Mouse (Mus musculus): Measurements from ENCODE around the gene Olfr1243. TPM values are rescaled to one million over a fixed set of nuclear protein-coding genes. Genes with fewer than 3 reads are reported as not detected.
"Not testable (repeated sequence)": the region's sequence is repeated elsewhere in the genome, so short reads cannot be mapped to it uniquely, and the experiment has no call there.

The Olfr1243 gene
- total RNA-seq (2014; fragmentation: Nextera tagmentation) (not detected in 2 replicates), total RNA-seq (2017) (0.23 and 0.38 TPM in 2 replicates), polyA plus RNA-seq (2012) (not detected in 2 replicates)

DNA sequence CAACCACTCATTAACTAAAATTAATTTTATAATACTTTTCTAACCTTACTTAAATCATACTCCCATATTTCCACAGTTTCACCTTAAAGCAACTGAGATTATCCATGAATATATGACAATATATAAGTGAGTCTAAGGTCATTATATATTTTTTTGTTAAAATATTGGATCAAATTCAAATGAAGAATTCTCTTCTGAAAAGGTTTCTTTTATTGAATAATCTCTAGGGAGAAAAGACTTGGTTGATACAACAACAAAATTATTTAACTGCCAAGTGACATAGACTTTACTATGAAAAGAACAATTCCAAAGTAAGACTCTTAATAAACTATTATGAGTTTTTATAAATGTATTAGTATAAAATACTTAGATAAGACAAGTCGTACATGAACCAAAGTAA lies at the start of gene Olfr1243:
Olfr1243 (minus strand) TSS at position 101 of the 400 bp plus-strand sequence.
- no peaks in the 10 kb centered on the region for H3K36me3 ChIP-seq (replicated peaks)
- H3K4me3 ChIP-seq (ENCODE audit: low read depth, low read length), result no peak within 1 kb of the TSS
- no peaks in the 10 kb centered on the region for H3K4me1 ChIP-seq (ENCODE audit: insufficient read depth, low read depth, low read length)
- no peak for TF ChIP-seq POLR2AphosphoS5 (IDR thresholded peaks at IDR 0.05; ENCODE audit: insufficient replicate concordance, low read depth, low read length)
- no peak for TF ChIP-seq GATA1 (IDR thresholded peaks at IDR 0.05; ENCODE audit: borderline replicate concordance, low read length)
- no peak for TF ChIP-seq GATA2 (IDR thresholded peaks at IDR 0.05; ENCODE audit: borderline replicate concordance, low read depth, low read length)
- no peak for TF ChIP-seq TAL1 (conservative IDR thresholded peaks at IDR 0.05; ENCODE audit: low read depth, low read length)
- TF ChIP-seq CTCF (IDR thresholded peaks at IDR 0.05; ENCODE audit: low read depth, low read length), result no peak
- H3K27me3 ChIP-seq (ENCODE audit: insufficient read depth, low read length), result no peaks in the 10 kb centered on the region
- 0 out of 2 replicates have a peak, but pooled peaks cover 5% of the 10 kb centered on the region for H3K9me3 ChIP-seq (replicated peaks)
- no peak for DNase-seq (ENCODE audit: low spot score)
- no peak for ATAC-seq (ENCODE audit: extremely low read depth, insufficient number of reproducible peaks, low FRiP score, poor library complexity, severe bottlenecking)

DNA sequence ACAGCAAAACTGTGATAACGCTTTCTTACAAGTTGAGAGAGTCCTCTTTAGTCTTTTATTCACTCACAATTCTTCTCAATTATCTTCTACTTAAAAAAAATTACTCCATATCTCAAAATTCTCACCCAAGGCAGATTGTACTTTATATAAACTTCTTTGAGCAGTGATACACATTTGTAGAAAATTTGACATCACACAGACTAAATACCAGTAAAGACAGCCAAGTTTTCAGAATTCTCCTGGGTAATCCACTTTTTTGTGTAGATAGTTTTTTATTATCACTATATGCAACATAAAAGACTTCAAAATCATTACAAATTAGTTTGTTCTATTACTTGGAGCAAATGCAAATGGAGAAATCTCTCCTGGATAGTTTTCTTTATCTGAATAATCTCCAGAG lies 47.1 kb upstream of the Olfr1243 start, which contains the start of gene Olfr1245:
Olfr1245 (minus strand) TSS at position 101 of the 400 bp plus-strand sequence.
- Histone ChIP-seq H3K4me3 (ENCODE audit: low read depth, low read length) (no peak within 1 kb of the TSS), H3K4me1 (ENCODE audit: insufficient read depth, low read depth, low read length) (no peaks in the 10 kb centered on the region), H3K36me3 (replicated peaks) (no peaks in the 10 kb centered on the region), H3K9me3 (replicated peaks) (no peaks in the 10 kb centered on the region), H3K27me3 (ENCODE audit: insufficient read depth, low read length) (no peaks in the 10 kb centered on the region)
- no peak for TF ChIP-seq CTCF (IDR thresholded peaks at IDR 0.05; ENCODE audit: low read depth, low read length)
- no peak for TF ChIP-seq GATA2 (IDR thresholded peaks at IDR 0.05; ENCODE audit: borderline replicate concordance, low read depth, low read length)
- no peak for TF ChIP-seq GATA1 (IDR thresholded peaks at IDR 0.05; ENCODE audit: borderline replicate concordance, low read length)
- no peak for TF ChIP-seq TAL1 (conservative IDR thresholded peaks at IDR 0.05; ENCODE audit: low read depth, low read length)
- TF ChIP-seq POLR2AphosphoS5 (IDR thresholded peaks at IDR 0.05; ENCODE audit: insufficient replicate concordance, low read depth, low read length), result no peak
- DNase-seq (ENCODE audit: low spot score) (no peak), ATAC-seq (ENCODE audit: extremely low read depth, insufficient number of reproducible peaks, low FRiP score, poor library complexity, severe bottlenecking) (no peak)

DNA sequence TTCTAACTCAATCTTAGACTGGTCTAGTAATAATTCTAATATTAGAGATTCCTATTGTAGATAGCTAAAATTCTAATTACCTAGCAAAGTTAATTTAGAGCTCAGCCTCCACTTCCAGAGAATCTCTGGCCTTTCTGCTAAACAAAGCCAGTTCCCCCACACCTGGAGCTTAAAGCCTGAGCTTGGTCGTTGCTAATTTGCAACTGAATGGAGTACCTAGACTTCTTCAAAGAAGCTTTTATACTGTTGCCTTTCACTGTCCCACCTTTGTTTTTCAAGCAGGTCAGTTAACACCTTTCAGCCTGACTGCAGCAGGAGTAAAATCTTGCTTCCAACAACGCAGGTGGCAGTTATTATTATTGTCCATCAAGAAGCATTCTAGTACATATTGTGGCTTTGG lies 31.4 kb upstream of the Olfr1243 start:
- not testable (repeated sequence) for H3K4me3 ChIP-seq (ENCODE audit: low read depth, low read length); H3K27me3 ChIP-seq (ENCODE audit: insufficient read depth, low read length); DNase-seq (ENCODE audit: low spot score); H3K9me3 ChIP-seq (replicated peaks); H3K36me3 ChIP-seq (replicated peaks); ATAC-seq (ENCODE audit: extremely low read depth, insufficient number of reproducible peaks, low FRiP score, poor library complexity, severe bottlenecking); H3K4me1 ChIP-seq (ENCODE audit: insufficient read depth, low read depth, low read length)

DNA sequence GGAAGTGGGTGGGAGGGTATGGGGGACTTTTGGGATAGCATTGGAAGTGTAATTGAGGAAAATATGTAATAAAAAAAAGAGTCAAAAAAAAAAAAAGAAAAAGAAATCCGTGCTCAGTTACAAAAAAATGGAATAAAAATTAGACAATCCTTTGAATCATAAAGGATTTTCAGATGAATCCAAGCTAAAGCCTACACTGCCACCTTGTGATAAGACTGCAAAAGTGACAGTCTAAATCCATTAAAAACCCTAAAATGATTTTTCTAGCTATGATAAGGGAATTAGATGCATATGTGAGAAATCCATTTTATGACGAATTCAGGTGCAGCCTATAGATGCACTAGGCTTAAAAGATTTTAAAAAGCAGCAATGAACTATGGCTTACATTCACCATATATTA lies 13.2 kb upstream of the Olfr1243 start:
- Histone ChIP-seq H3K9me3 (replicated peaks) (peaks cover 12% of the 10 kb centered on the region), H3K36me3 (replicated peaks) (no peaks in the 10 kb centered on the region), H3K4me3 (ENCODE audit: low read depth, low read length) (no peak overlapping the region), H3K27me3 (ENCODE audit: insufficient read depth, low read length) (no peaks in the 10 kb centered on the region), H3K4me1 (ENCODE audit: insufficient read depth, low read depth, low read length) (no peaks in the 10 kb centered on the region)
- ATAC-seq (ENCODE audit: extremely low read depth, insufficient number of reproducible peaks, low FRiP score, poor library complexity, severe bottlenecking) (no peak), DNase-seq (ENCODE audit: low spot score) (no peak)
- TF ChIP-seq TAL1 (conservative IDR thresholded peaks at IDR 0.05; ENCODE audit: low read depth, low read length) (no peak), CTCF (IDR thresholded peaks at IDR 0.05; ENCODE audit: low read depth, low read length) (no peak), GATA1 (IDR thresholded peaks at IDR 0.05; ENCODE audit: borderline replicate concordance, low read length) (no peak), POLR2AphosphoS5 (IDR thresholded peaks at IDR 0.05; ENCODE audit: insufficient replicate concordance, low read depth, low read length) (no peak), GATA2 (IDR thresholded peaks at IDR 0.05; ENCODE audit: borderline replicate concordance, low read depth, low read length) (no peak)

DNA sequence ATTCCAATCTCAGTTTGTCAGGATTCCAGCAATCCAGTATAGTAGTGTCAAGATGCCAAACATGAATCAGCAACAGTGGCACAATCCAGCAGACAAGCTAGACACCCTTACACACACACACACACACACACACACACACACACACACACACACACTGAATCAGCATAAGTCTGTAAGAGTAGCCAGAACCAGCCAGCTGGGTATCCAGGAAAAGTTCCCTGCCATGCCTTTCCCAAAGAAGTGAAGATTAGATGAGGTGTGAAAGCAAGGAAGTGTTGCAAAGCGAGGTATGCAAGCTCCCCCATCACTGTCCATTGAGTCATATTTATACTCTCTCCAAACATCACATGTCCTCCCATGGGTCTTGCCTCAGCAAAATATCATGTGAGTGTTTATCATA lies 8.6 kb upstream of the Olfr1243 start:
- no peaks in the 10 kb centered on the region for H3K27me3 ChIP-seq (ENCODE audit: insufficient read depth, low read length)
- no peak for ATAC-seq (ENCODE audit: extremely low read depth, insufficient number of reproducible peaks, low FRiP score, poor library complexity, severe bottlenecking)
- TF ChIP-seq TAL1 (conservative IDR thresholded peaks at IDR 0.05; ENCODE audit: low read depth, low read length) (no peak), GATA1 (IDR thresholded peaks at IDR 0.05; ENCODE audit: borderline replicate concordance, low read length) (no peak), CTCF (IDR thresholded peaks at IDR 0.05; ENCODE audit: low read depth, low read length) (no peak)

DNA sequence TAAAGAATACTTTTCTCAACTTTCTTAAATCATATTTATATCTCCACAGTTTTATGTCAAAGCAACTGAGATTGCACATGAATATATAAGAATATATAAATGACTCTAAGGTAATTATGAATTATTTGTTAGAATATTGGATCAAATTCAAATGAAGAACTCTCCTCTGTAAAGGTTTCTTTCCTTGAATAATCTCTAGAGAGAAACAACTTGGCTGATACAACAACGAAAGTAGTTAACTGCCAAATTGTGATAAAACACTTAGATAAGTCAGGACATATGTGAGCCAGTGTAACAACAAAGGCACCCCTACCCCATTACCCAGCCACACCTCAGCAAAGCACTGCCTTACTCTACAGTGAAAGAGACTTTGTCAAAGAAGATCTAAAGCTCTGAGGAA lies 33.1 kb downstream of the Olfr1243 start, which contains the start of gene Olfr1242:
Olfr1242 (minus strand) TSS at position 101 of the 400 bp plus-strand sequence.
- TF ChIP-seq GATA1 (IDR thresholded peaks at IDR 0.05; ENCODE audit: borderline replicate concordance, low read length) (no peak), TAL1 (conservative IDR thresholded peaks at IDR 0.05; ENCODE audit: low read depth, low read length) (no peak), CTCF (IDR thresholded peaks at IDR 0.05; ENCODE audit: low read depth, low read length) (no peak), POLR2AphosphoS5 (IDR thresholded peaks at IDR 0.05; ENCODE audit: insufficient replicate concordance, low read depth, low read length) (no peak), GATA2 (IDR thresholded peaks at IDR 0.05; ENCODE audit: borderline replicate concordance, low read depth, low read length) (no peak)

More for the DNA sequence above, 8.6 kb upstream of the Olfr1243 start:
- H3K4me3 ChIP-seq (ENCODE audit: low read depth, low read length), result no peak overlapping the region
- H3K9me3 ChIP-seq (replicated peaks), result peaks cover 6% of the 10 kb centered on the region
- no peaks in the 10 kb centered on the region for H3K4me1 ChIP-seq (ENCODE audit: insufficient read depth, low read depth, low read length)
- DNase-seq (ENCODE audit: low spot score), result no peak
- H3K36me3 ChIP-seq (replicated peaks), result no peaks in the 10 kb centered on the region

DNA sequence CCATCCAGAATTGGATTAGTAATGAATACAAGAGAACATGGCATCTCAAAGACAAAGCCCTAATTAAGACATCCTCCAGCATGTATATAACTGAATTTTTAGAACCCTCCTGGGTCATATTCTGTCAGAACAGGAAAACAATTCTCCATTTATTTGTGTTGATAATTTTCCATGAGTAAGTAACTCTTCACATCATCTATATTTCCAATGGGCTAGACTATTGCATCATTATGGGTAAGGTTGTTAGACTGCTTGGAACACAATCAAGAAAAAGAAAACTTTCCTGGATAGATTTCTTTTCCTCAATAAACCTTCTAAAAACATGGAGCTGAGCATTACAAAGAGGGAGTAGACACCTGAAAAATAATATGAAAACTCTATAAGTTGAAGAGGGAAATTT lies 44.3 kb downstream of the Olfr1243 start, which contains the start of gene Olfr1241:
Olfr1241 (minus strand) TSS at position 101 of the 400 bp plus-strand sequence.
- TF ChIP-seq GATA2 (IDR thresholded peaks at IDR 0.05; ENCODE audit: borderline replicate concordance, low read depth, low read length), result no peak
- no peak for TF ChIP-seq CTCF (IDR thresholded peaks at IDR 0.05; ENCODE audit: low read depth, low read length)
- no peak for TF ChIP-seq TAL1 (conservative IDR thresholded peaks at IDR 0.05; ENCODE audit: low read depth, low read length)
- no peak for TF ChIP-seq GATA1 (IDR thresholded peaks at IDR 0.05; ENCODE audit: borderline replicate concordance, low read length)
- no peak for TF ChIP-seq POLR2AphosphoS5 (IDR thresholded peaks at IDR 0.05; ENCODE audit: insufficient replicate concordance, low read depth, low read length)

More for the DNA sequence above, 33.1 kb downstream of the Olfr1243 start, which contains the start of gene Olfr1242:
- ATAC-seq (ENCODE audit: extremely low read depth, insufficient number of reproducible peaks, low FRiP score, poor library complexity, severe bottlenecking) (no peak), DNase-seq (ENCODE audit: low spot score) (no peak)
- Histone ChIP-seq H3K4me3 (ENCODE audit: low read depth, low read length) (no peak within 1 kb of the TSS), H3K9me3 (replicated peaks) (no peaks in the 10 kb centered on the region), H3K36me3 (replicated peaks) (no peaks in the 10 kb centered on the region), H3K27me3 (ENCODE audit: insufficient read depth, low read length) (no peaks in the 10 kb centered on the region), H3K4me1 (ENCODE audit: insufficient read depth, low read depth, low read length) (no peaks in the 10 kb centered on the region)

More for the DNA sequence above, 44.3 kb downstream of the Olfr1243 start, which contains the start of gene Olfr1241:
- Histone ChIP-seq H3K4me3 (ENCODE audit: low read depth, low read length) (no peak within 1 kb of the TSS), H3K4me1 (ENCODE audit: insufficient read depth, low read depth, low read length) (no peaks in the 10 kb centered on the region), H3K27me3 (ENCODE audit: insufficient read depth, low read length) (no peaks in the 10 kb centered on the region), H3K9me3 (replicated peaks) (no peaks in the 10 kb centered on the region), H3K36me3 (replicated peaks) (no peaks in the 10 kb centered on the region)
- DNase-seq (ENCODE audit: low spot score) (no peak), ATAC-seq (ENCODE audit: extremely low read depth, insufficient number of reproducible peaks, low FRiP score, poor library complexity, severe bottlenecking) (no peak)

All from G1E (cell line).